Mouse (Mus musculus): ENCODE data around the gene Tjp2. TPM values are rescaled to one million over a fixed set of nuclear protein-coding genes. Genes with fewer than 3 reads are reported as not detected.

Tjp2 gene
- polyA plus RNA-seq, 1 experiment from 2014 or later: 36.9 TPM

DNA sequence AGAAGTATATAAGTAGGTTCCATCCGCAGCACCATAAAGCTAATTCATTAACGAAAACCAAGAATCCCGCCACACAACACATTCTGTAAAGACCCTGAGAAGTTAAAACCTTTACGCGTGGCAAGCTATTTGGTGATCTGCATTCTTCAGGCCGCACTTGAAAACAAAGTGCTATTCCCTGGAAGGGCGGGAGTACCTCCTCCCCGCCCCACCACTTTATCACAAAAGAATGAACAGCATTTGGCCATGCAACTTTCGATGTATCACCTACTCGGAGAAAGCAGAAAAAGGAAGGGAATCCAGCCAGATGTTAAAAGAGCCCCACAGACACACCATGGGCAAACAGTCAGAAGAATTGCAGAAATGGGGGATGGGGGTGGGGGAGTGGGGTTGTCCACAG lies 56.3 kb downstream of the Tjp2 start:
- Histone ChIP-seq H3K36me3 (replicated peaks) (no peaks in the 10 kb centered on the region), H3K27ac (no peak overlapping the region), H3K4me1 (peaks cover 76% of the 10 kb centered on the region), H3K27me3 (ENCODE audit: poor library complexity, severe bottlenecking) (no peaks in the 10 kb centered on the region), H3K4me3 (no peak overlapping the region), H3K9me3 (no peaks in the 10 kb centered on the region)
- 79% methylated on average over 10 of the region's 10 CpGs for WGBS
- DNase-seq (ENCODE audit: extremely low spot score, low spot score): no peak

DNA sequence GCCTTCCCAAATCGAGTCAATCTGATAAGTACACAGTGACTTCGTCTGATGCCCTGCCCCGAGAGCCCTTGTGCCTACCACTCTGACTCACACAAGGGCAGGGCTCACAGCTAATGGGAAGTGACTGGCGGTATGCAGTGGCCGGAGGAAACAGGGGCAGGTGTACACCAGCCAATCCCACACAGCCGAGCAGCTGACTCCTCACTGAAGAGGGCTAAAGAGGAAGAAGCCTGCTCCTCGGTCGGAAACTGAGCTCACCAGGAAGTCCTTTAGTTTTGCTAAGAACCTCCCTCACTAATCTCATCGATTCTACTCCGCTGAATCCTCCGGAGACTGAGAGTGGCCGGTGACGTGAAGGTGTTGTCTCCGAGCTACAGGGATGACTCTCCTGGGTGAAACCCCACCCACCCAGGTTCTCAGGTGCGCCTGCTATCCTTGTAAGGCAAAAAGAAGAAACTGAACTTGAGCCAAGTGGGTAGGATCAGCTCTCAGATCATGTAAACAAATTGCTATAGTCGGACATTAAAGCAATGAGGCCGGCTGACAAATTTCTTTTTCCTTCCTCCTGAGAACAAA lies 58.2 kb downstream of the Tjp2 start:
- 8% methylated on average over 17 of the region's 17 CpGs for WGBS
- no peak for DNase-seq (ENCODE audit: extremely low spot score, low spot score)
- H3K4me1 ChIP-seq: peaks cover 59% of the 10 kb centered on the region
- H3K27me3 ChIP-seq (ENCODE audit: poor library complexity, severe bottlenecking): no peaks in the 10 kb centered on the region
- H3K4me3 ChIP-seq: peak overlapping the region; percentile 25
- H3K36me3 ChIP-seq (replicated peaks): no peaks in the 10 kb centered on the region
- H3K27ac ChIP-seq: peak overlapping the region; percentile 65
- H3K9me3 ChIP-seq: no peaks in the 10 kb centered on the region

- peak overlapping the region; percentile 26; the same call in 1 of the 2 replicates for H3K27ac ChIP-seq
- peaks cover 70% of the 10 kb centered on the region for H3K4me1 ChIP-seq
- no peaks in the 10 kb centered on the region for H3K27me3 ChIP-seq (ENCODE audit: poor library complexity, severe bottlenecking)
- 54% methylated on average over 4 of the region's 4 CpGs for WGBS
- no peaks in the 10 kb centered on the region for H3K36me3 ChIP-seq (replicated peaks)
- DNase-seq (ENCODE audit: extremely low spot score, low spot score): no peak
- H3K9me3 ChIP-seq: no peaks in the 10 kb centered on the region
- H3K4me3 ChIP-seq: no peak overlapping the region
Observed at GRCm38 (mm10) chr19:24163974-24164373, 60.9 kb downstream of the Tjp2 start.

DNA sequence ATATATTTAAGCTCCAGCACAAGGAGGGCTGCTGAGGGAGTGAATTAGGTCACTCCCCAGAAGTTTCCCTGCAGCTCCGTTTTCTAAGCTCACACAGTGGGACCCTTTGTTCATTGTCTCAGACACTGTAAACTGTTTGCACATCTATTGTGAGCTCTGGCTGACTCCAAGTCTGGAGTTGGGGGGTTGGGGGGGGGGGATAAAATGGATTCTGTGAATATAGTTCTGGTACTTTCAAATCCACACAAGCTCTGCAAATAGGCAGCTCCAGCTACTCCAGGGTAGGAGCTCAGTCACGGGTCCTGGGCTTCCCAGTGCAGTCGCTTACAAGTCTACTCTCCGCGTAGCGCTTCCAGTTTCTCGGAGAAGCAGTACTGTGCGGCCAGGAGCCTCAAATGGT lies 64.4 kb downstream of the Tjp2 start:
- peaks cover 47% of the 10 kb centered on the region for H3K4me1 ChIP-seq
- peak overlapping the region; percentile 48; the same call in 1 of the 2 replicates for H3K27ac ChIP-seq
- no peaks in the 10 kb centered on the region for H3K9me3 ChIP-seq
- no peak overlapping the region for H3K4me3 ChIP-seq
- H3K36me3 ChIP-seq (replicated peaks): no peaks in the 10 kb centered on the region
- H3K27me3 ChIP-seq (ENCODE audit: poor library complexity, severe bottlenecking): no peaks in the 10 kb centered on the region
- WGBS: 24% methylated on average over 8 of the region's 8 CpGs
- DNase-seq (ENCODE audit: extremely low spot score, low spot score): peak; percentile 31

- WGBS: 81% methylated on average over 9 of the region's 9 CpGs
- DNase-seq (ENCODE audit: extremely low spot score, low spot score): no peak
- Histone ChIP-seq H3K4me1 (peaks cover 43% of the 10 kb centered on the region), H3K9me3 (no peaks in the 10 kb centered on the region), H3K36me3 (replicated peaks) (no peaks in the 10 kb centered on the region), H3K27me3 (ENCODE audit: poor library complexity, severe bottlenecking) (no peaks in the 10 kb centered on the region), H3K4me3 (no peak overlapping the region), H3K27ac (no peak overlapping the region)
Observed at GRCm38 (mm10) chr19:24159751-24160150, 65.1 kb downstream of the Tjp2 start.

DNA sequence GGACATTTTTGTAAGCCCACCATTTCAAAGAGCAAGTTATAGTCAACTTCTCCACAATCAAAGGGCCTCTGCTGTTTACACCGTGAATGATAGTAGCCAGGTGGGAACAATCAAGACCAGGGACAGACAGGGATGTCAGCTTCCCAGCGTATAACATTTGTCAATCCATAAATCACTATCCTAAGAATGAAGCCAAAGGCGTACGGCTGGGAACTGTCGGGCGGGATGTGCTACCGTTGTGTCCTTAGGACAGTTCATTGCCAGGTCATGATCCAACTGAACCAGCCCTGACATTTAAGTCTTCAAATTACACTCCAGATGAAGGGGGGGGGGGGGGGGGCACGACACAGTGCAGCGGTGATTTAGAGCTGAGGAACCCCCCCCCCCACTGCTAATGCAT lies 65.5 kb downstream of the Tjp2 start:
- Histone ChIP-seq H3K36me3 (replicated peaks) (no peaks in the 10 kb centered on the region), H3K27ac (no peak overlapping the region), H3K27me3 (ENCODE audit: poor library complexity, severe bottlenecking) (no peaks in the 10 kb centered on the region), H3K4me1 (peaks cover 41% of the 10 kb centered on the region), H3K4me3 (no peak overlapping the region), H3K9me3 (no peaks in the 10 kb centered on the region)
- WGBS: 79% methylated on average over 9 of the region's 9 CpGs
- DNase-seq (ENCODE audit: extremely low spot score, low spot score): no peak

- 86% methylated on average over 6 of the region's 6 CpGs for WGBS
- Histone ChIP-seq H3K27ac (no peak overlapping the region), H3K4me3 (no peak overlapping the region), H3K4me1 (peaks cover 28% of the 10 kb centered on the region), H3K36me3 (replicated peaks) (0 out of 2 replicates have a peak, but pooled peaks cover 2% of the 10 kb centered on the region), H3K27me3 (ENCODE audit: poor library complexity, severe bottlenecking) (no peaks in the 10 kb centered on the region), H3K9me3 (no peaks in the 10 kb centered on the region)
- no peak for DNase-seq (ENCODE audit: extremely low spot score, low spot score)
Observed at GRCm38 (mm10) chr19:24156067-24156455, 68.8 kb downstream of the Tjp2 start.

DNA sequence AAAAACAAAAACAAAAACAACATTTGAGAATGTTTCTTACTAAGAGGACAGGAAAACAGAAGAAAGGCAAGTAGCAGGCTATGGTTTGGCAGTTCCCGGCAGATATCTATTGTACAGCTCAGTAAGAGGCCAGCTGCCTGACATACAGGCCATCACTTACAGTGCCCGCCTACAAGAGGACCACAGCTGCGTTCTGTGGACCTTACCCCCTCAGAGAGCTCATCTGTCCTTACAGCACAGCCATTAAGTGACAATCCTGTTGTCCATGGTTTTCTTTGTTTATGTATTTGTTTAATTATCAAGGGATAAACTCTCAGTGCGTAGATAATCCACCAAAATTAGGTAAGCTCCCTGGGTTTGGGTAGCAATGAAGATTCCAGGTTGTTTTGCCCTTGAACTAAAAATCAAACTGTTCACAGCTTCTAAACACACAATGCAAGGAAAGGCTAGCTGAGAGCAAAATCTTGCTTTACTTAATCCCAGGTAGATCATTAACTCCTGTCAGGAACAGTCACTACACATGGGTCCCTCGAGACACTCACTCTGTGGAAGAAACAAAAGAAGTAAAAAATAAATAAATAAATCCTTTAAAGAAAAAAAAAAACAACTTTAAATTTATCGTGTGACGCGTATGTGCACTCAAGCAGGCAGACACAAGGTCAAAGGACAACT lies 69.3 kb downstream of the Tjp2 start:
- Histone ChIP-seq H3K27ac (no peak overlapping the region), H3K4me3 (no peak overlapping the region), H3K36me3 (replicated peaks) (0 out of 2 replicates have a peak, but pooled peaks cover 2% of the 10 kb centered on the region), H3K27me3 (ENCODE audit: poor library complexity, severe bottlenecking) (no peaks in the 10 kb centered on the region), H3K9me3 (no peaks in the 10 kb centered on the region), H3K4me1 (peaks cover 24% of the 10 kb centered on the region)
- DNase-seq (ENCODE audit: extremely low spot score, low spot score): no peak
- 71% methylated on average over 8 of the region's 8 CpGs for WGBS

- Histone ChIP-seq H3K27ac (no peak overlapping the region), H3K36me3 (replicated peaks) (peaks cover 8% of the 10 kb centered on the region), H3K4me3 (no peak overlapping the region), H3K27me3 (ENCODE audit: poor library complexity, severe bottlenecking) (no peaks in the 10 kb centered on the region), H3K9me3 (peaks cover under 1% of the 10 kb centered on the region), H3K4me1 (peaks cover 10% of the 10 kb centered on the region)
- WGBS: 59% methylated on average over 9 of the region's 9 CpGs
- DNase-seq (ENCODE audit: extremely low spot score, low spot score): no peak
Observed at GRCm38 (mm10) chr19:24153266-24154023, 71.4 kb downstream of the Tjp2 start.

DNA sequence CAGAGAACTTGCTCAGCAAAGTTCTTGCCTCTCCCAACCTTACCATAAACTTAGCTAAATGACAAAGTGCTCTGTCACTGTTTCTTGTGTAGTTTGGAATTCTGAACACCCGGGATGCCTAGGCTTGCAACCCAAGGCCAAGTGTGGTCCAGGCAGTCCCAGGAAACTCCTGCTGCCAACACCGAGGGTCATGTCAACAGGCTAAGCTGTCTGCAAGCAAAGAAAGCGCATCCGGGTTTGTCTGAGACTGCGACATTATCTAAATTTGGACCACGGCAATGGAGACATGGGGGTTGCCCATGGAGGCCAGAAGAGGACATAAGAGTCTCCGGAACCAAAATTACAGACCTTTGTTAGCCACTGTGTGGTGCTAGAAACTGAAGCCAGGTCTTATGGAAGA lies 80.8 kb downstream of the Tjp2 start:
- peaks cover 10% of the 10 kb centered on the region for H3K9me3 ChIP-seq
- no peak for DNase-seq (ENCODE audit: extremely low spot score, low spot score)
- H3K4me3 ChIP-seq: no peak overlapping the region
- peaks cover 21% of the 10 kb centered on the region for H3K4me1 ChIP-seq
- 95% methylated on average over 7 of the region's 7 CpGs for WGBS
- no peak overlapping the region for H3K27ac ChIP-seq
- H3K36me3 ChIP-seq (replicated peaks): peaks cover 40% of the 10 kb centered on the region
- H3K27me3 ChIP-seq (ENCODE audit: poor library complexity, severe bottlenecking): no peaks in the 10 kb centered on the region

GRCm38 (mm10) chr19:24142621-24143061 lies 82.2 kb downstream of the Tjp2 start:
- 77% methylated on average over 12 of the region's 12 CpGs for WGBS
- peaks cover 2% of the 10 kb centered on the region; the same call in 1 of the 2 replicates for H3K9me3 ChIP-seq
- H3K36me3 ChIP-seq (replicated peaks): peaks cover 36% of the 10 kb centered on the region
- no peak overlapping the region for H3K4me3 ChIP-seq
- no peak for DNase-seq (ENCODE audit: extremely low spot score, low spot score)
- no peaks in the 10 kb centered on the region for H3K27me3 ChIP-seq (ENCODE audit: poor library complexity, severe bottlenecking)
- H3K27ac ChIP-seq: peak overlapping the region; percentile 51
- peaks cover 21% of the 10 kb centered on the region for H3K4me1 ChIP-seq

- no peak for DNase-seq (ENCODE audit: extremely low spot score, low spot score)
- no peak overlapping the region for H3K27ac ChIP-seq
- H3K27me3 ChIP-seq (ENCODE audit: poor library complexity, severe bottlenecking): no peaks in the 10 kb centered on the region
- H3K4me1 ChIP-seq: peaks cover 21% of the 10 kb centered on the region
- no peaks in the 10 kb centered on the region for H3K9me3 ChIP-seq
- peaks cover 31% of the 10 kb centered on the region for H3K36me3 ChIP-seq (replicated peaks)
- H3K4me3 ChIP-seq: no peak overlapping the region
- 80% methylated on average over 3 of the region's 3 CpGs for WGBS
Observed at GRCm38 (mm10) chr19:24140298-24140697, 84.5 kb downstream of the Tjp2 start.

- no peaks in the 10 kb centered on the region for H3K27me3 ChIP-seq (ENCODE audit: poor library complexity, severe bottlenecking)
- no peaks in the 10 kb centered on the region for H3K9me3 ChIP-seq
- H3K27ac ChIP-seq: no peak overlapping the region
- WGBS: 86% methylated on average over 4 of the region's 4 CpGs
- H3K4me1 ChIP-seq: peaks cover 13% of the 10 kb centered on the region
- no peak overlapping the region for H3K4me3 ChIP-seq
- no peak for DNase-seq (ENCODE audit: extremely low spot score, low spot score)
- peaks cover 44% of the 10 kb centered on the region for H3K36me3 ChIP-seq (replicated peaks)
Observed at GRCm38 (mm10) chr19:24137392-24137791, 87.4 kb downstream of the Tjp2 start.

Measured in forebrain, embryonic 10.5 days (tissue).